Comparison of ENCODE assay signal across 7 mouse cellular contexts in genomic region chr11:72050895-72051858, GRCm38 (mm10). TPM values are rescaled to one million over a fixed set of nuclear protein-coding genes. Genes with fewer than 3 reads are reported as not detected.
A peak's percentile ranks its signal among the peaks of the same experiment; 100 is the strongest.
DNase-seq lines count a peak whose midpoint lies in the region; ATAC-seq and TF ChIP-seq lines count a peak whose summit lies in the region.

No protein-coding gene starts in this region.

- H3K36me3 ChIP-seq in lung, embryonic 14.5 days (ENCODE audit: insufficient read depth): peaks cover 20% of the 10 kb centered on the region
- peaks cover 4% of the 10 kb centered on the region for H3K36me3 ChIP-seq in heart, embryonic 16.5 days (ENCODE audit: control insufficient read depth, insufficient read depth)
- H3K36me3 ChIP-seq in limb, embryonic 11.5 days (ENCODE audit: control insufficient read depth, insufficient read depth, low read length): no peaks in the 10 kb centered on the region

- 3% methylated on average over 45 of the region's 45 CpGs for WGBS in lung, embryonic 14.5 days
- 3% methylated on average over 45 of the region's 45 CpGs for WGBS in heart, embryonic 16.5 days
- WGBS in limb, embryonic 11.5 days: 3% methylated on average over 45 of the region's 45 CpGs
- WGBS in olfactory bulb, adult 2 months: 16% methylated on average over 45 of the region's 45 CpGs

- H3K27me3 ChIP-seq in lung, embryonic 14.5 days (ENCODE audit: insufficient read depth, low read length): peaks cover 8% of the 10 kb centered on the region; the same call in 1 of the 2 replicates
- peaks cover 8% of the 10 kb centered on the region for H3K27me3 ChIP-seq in heart, embryonic 16.5 days (ENCODE audit: control insufficient read depth, insufficient read depth, low read length)
- peaks cover 7% of the 10 kb centered on the region; the same call in 1 of the 2 replicates for H3K27me3 ChIP-seq in limb, embryonic 11.5 days (ENCODE audit: control insufficient read depth, insufficient read depth, low read length)

- peak overlapping the region; percentile 44 for H3K4me3 ChIP-seq in lung, embryonic 14.5 days (ENCODE audit: low read depth, low read length)
- peak overlapping the region; percentile 56 for H3K4me3 ChIP-seq in heart, embryonic 16.5 days (ENCODE audit: low read length)
- H3K4me3 ChIP-seq in limb, embryonic 11.5 days (ENCODE audit: low read depth, low read length): peak overlapping the region; percentile 47
- peak overlapping the region; percentile 25 for H3K4me3 ChIP-seq in olfactory bulb, adult 2 months (ENCODE audit: insufficient read depth, low read depth, low read length)

- peak; percentile 64 for DNase-seq in lung, embryonic 14.5 days
- no peak for DNase-seq in lung, postnatal 36 days
- peak; percentile 75 for DNase-seq in embryo, embryonic 11 days
- DNase-seq in limb, embryonic 11.5 days (ENCODE audit: low spot score): peak; percentile 59
- no peak for DNase-seq in thymus, postnatal 14 days

- no peak overlapping the region for H3K27ac ChIP-seq in lung, embryonic 14.5 days (ENCODE audit: low read depth)
- no peak overlapping the region for H3K27ac ChIP-seq in heart, embryonic 16.5 days (ENCODE audit: low read length)
- H3K27ac ChIP-seq in limb, embryonic 11.5 days (replicated peaks; ENCODE audit: low read depth, low read length): no peak overlapping the region
- H3K27ac ChIP-seq in olfactory bulb, adult 2 months (ENCODE audit: insufficient read depth, low read depth, low read length): no peak overlapping the region

- H3K4me1 ChIP-seq in lung, embryonic 14.5 days (ENCODE audit: insufficient read depth): peaks cover 4% of the 10 kb centered on the region; the same call in 1 of the 2 replicates
- peaks cover 7% of the 10 kb centered on the region; the same call in 1 of the 2 replicates for H3K4me1 ChIP-seq in heart, embryonic 16.5 days (ENCODE audit: control insufficient read depth, insufficient read depth, low read length)
- H3K4me1 ChIP-seq in limb, embryonic 11.5 days (ENCODE audit: control insufficient read depth, insufficient read depth, low read length): 0 out of 2 replicates have a peak, but pooled peaks cover 4% of the 10 kb centered on the region
- H3K4me1 ChIP-seq in olfactory bulb, adult 2 months (ENCODE audit: control insufficient read depth, insufficient read depth, low read length): peaks cover 22% of the 10 kb centered on the region

- TF ChIP-seq CTCF in lung, embryonic 14.5 days (IDR thresholded peaks at IDR 0.05; ENCODE audit: low read depth): peak; percentile 63
- no peak; the same call in 1 of the 2 replicates for TF ChIP-seq CTCF in olfactory bulb, adult 2 months (IDR thresholded peaks at IDR 0.05; ENCODE audit: insufficient read depth, low read depth, low read length)

- ATAC-seq in lung, embryonic 14.5 days (ENCODE audit: insufficient read depth): peak; percentile 30; the same call in 1 of the 2 replicates
- ATAC-seq in heart, embryonic 16.5 days (replicated peaks; ENCODE audit: extremely low read depth, insufficient read depth, low FRiP score): 0 out of 2 replicates have a peak, but pooled peaks have one; percentile 29
- ATAC-seq in limb, embryonic 11.5 days (ENCODE audit: insufficient number of reproducible peaks, low FRiP score, low TSS enrichment, low read depth): peak; percentile 55; the same call in 1 of the 2 replicates

- H3K9me3 ChIP-seq in lung, embryonic 14.5 days (ENCODE audit: low read depth, low read length): no peaks in the 10 kb centered on the region
- H3K9me3 ChIP-seq in heart, embryonic 16.5 days (replicated peaks; ENCODE audit: control insufficient read depth, low read length): no peaks in the 10 kb centered on the region
- H3K9me3 ChIP-seq in limb, embryonic 11.5 days (ENCODE audit: control insufficient read depth, low read length): no peaks in the 10 kb centered on the region

- peak overlapping the region; percentile 82 for H3K4me2 ChIP-seq in lung, embryonic 14.5 days
- H3K4me2 ChIP-seq in heart, embryonic 16.5 days (ENCODE audit: low read depth, low read length): peak overlapping the region; percentile 89
- H3K4me2 ChIP-seq in limb, embryonic 11.5 days (ENCODE audit: low read depth, severe bottlenecking): peak overlapping the region; percentile 83

- TF ChIP-seq POLR2A in olfactory bulb, adult 2 months (IDR thresholded peaks at IDR 0.05; ENCODE audit: insufficient read depth, low read depth, low read length): no peak

- H3K9ac ChIP-seq in lung, embryonic 14.5 days: peak overlapping the region; percentile 52
- peak overlapping the region; percentile 69 for H3K9ac ChIP-seq in heart, embryonic 16.5 days (ENCODE audit: low read length)
- H3K9ac ChIP-seq in limb, embryonic 11.5 days (ENCODE audit: low read length): peak overlapping the region; percentile 49

RNA-seq across cellular contexts. Expression of gene Pimreg, which starts 9.3 kb away (rescaled TPM):
- 158 and 165 TPM in 2 replicates for polyA plus RNA-seq in lung, embryonic 14.5 days (2014; fragmentation: Nextera tagmentation; extraction: Ambion mirVana)
- polyA plus RNA-seq in heart, embryonic 16.5 days (2015; fragmentation: Nextera tagmentation; extraction: Ambion mirVana): 67.0 and 74.3 TPM in 2 replicates
- 165 TPM in 2 replicates for polyA plus RNA-seq in limb, embryonic 11.5 days (2014; fragmentation: Nextera tagmentation; extraction: Ambion mirVana)
- not detected in 2 replicates for polyA plus RNA-seq in olfactory bulb, adult 2 months (2012; ENCODE audit: insufficient read depth, insufficient read length, low replicate concordance, missing spikeins)

RNA-seq across cellular contexts. Expression of gene Aipl1, which starts 13.9 kb away (rescaled TPM):
- polyA plus RNA-seq in lung, embryonic 14.5 days (2014; fragmentation: Nextera tagmentation; extraction: Ambion mirVana): 0.20 and 0.38 TPM in 2 replicates
- polyA plus RNA-seq in heart, embryonic 16.5 days (2015; fragmentation: Nextera tagmentation; extraction: Ambion mirVana): 0.12 and 0.36 TPM in 2 replicates
- polyA plus RNA-seq in limb, embryonic 11.5 days (2014; fragmentation: Nextera tagmentation; extraction: Ambion mirVana): 0.19 and 0.34 TPM in 2 replicates
- polyA plus RNA-seq in olfactory bulb, adult 2 months (2012; ENCODE audit: insufficient read depth, insufficient read length, low replicate concordance, missing spikeins): not detected in 2 replicates

Comparison
In these comparisons a context has a peak if more than half of its experiments do, and no peak if none do; other contexts are left out.
1. DNase-seq: peak in lung, embryonic 14.5 days (single experiment), embryo, embryonic 11 days (single experiment) and limb, embryonic 11.5 days (single experiment); none in lung, postnatal 36 days (single experiment) and thymus, postnatal 14 days (single experiment).
2. Peak in every context shown above with its lines, with median percentiles within 50 percentile points of each other: ATAC-seq, H3K4me2 ChIP-seq, H3K4me3 ChIP-seq and H3K9ac ChIP-seq.